Mouse (Mus musculus) limb, embryonic 12.5 days (tissue): ENCODE data around the gene Myo18b. TPM values are rescaled to one million over a fixed set of nuclear protein-coding genes. Genes with fewer than 3 reads are reported as not detected.

Experiments
- ATAC-seq: fragments of 200-750 bp; cut with Nextera tagmentation; 2 replicates; pipeline ENCODE4 v1.8.0; 2017; ENCODE audit warnings: low read depth, moderate TSS enrichment; ENCODE audit not compliant: insufficient number of reproducible peaks, insufficient read depth, low FRiP score, low TSS enrichment
- H3K27ac ChIP-seq: fragments of 300-500 bp; sonication (generic); 2 replicates; pipeline ENCODE4 v1.5.1; 2016; ENCODE audit warnings: mild to moderate bottlenecking, moderate library complexity
- H3K27me3 ChIP-seq: fragments of 300-500 bp; sonication (generic); 2 replicates; pipeline ENCODE4 v1.6.1; 2016; ENCODE audit warnings: mild to moderate bottlenecking, moderate library complexity
- H3K36me3 ChIP-seq: fragments of 300-500 bp; sonication (generic); 2 replicates; pipeline ENCODE4 v1.6.1; 2016; ENCODE audit warnings: mild to moderate bottlenecking, moderate library complexity
- H3K4me1 ChIP-seq: fragments of 300-500 bp; sonication (generic); replicated peaks from 2 replicates; pipeline ENCODE4 v1.6.1; 2016
- H3K4me2 ChIP-seq: fragments of 300-500 bp; sonication (generic); 2 replicates; pipeline ENCODE4 v1.6.1; 2016; ENCODE audit warnings: mild to moderate bottlenecking, moderate library complexity
- H3K4me3 ChIP-seq: fragments of 300-500 bp; sonication (generic); replicated peaks from 2 replicates; pipeline ENCODE4 v1.5.1; 2016; ENCODE audit warnings: mild to moderate bottlenecking
- H3K9ac ChIP-seq: fragments of 300-500 bp; sonication (generic); replicated peaks from 2 replicates; pipeline ENCODE4 v1.6.1; 2016; ENCODE audit warnings: mild to moderate bottlenecking, moderate library complexity
- H3K9me3 ChIP-seq: fragments of 300-500 bp; sonication (generic); 2 replicates; pipeline ENCODE4 v1.6.1; 2016; ENCODE audit warnings: mild to moderate bottlenecking, moderate library complexity
- WGBS: fragments of 180-500 bp; shearing (Covaris S2); methylation state at CpG from one replicate; pipeline ENCODE4 v1.1.7; 2016; 5-methylcytosine and 5-hydroxymethylcytosine counted together
- polyA plus RNA-seq: library from polyadenylated mRNA; unstranded; fragments of >200 nt; fragmentation: Nextera tagmentation; extraction: Ambion mirVana; gene quantifications from 2 replicates; pipeline ENCODE4 v1.2.1, GENCODE M21; 2016

Myo18b gene
- polyA plus RNA-seq, 1 experiment from 2014 or later, result 1.5 TPM

GRCm38 (mm10) chr5:112876846-112877390 is 19.2 kb downstream of the Myo18b start:
- H3K4me2 ChIP-seq, result no peak overlapping the region
- peak; percentile 35; the same call in 1 of the 2 replicates for ATAC-seq
- no peak overlapping the region for H3K4me3 ChIP-seq
- H3K9me3 ChIP-seq, result no peaks in the 10 kb centered on the region
- H3K27me3 ChIP-seq, result peaks cover 17% of the 10 kb centered on the region
- no peaks in the 10 kb centered on the region for H3K36me3 ChIP-seq
- H3K27ac ChIP-seq, result no peak overlapping the region
- H3K9ac ChIP-seq, result no peak overlapping the region
- H3K4me1 ChIP-seq, result peaks cover 10% of the 10 kb centered on the region
- WGBS, result 33% methylated on average over 4 of the region's 4 CpGs

GRCm38 (mm10) chr5:112872999-112873398 is 23.2 kb downstream of the Myo18b start:
- Histone ChIP-seq H3K36me3 (no peaks in the 10 kb centered on the region), H3K9me3 (no peaks in the 10 kb centered on the region), H3K27me3 (peaks cover 32% of the 10 kb centered on the region), H3K4me1 (peaks cover 10% of the 10 kb centered on the region), H3K27ac (no peak overlapping the region), H3K4me3 (no peak overlapping the region), H3K4me2 (no peak overlapping the region), H3K9ac (no peak overlapping the region)
- ATAC-seq, result no peak
- 80% methylated on average over 6 of the region's 6 CpGs for WGBS

- Histone ChIP-seq H3K9me3 (no peaks in the 10 kb centered on the region), H3K27me3 (peaks cover 34% of the 10 kb centered on the region), H3K9ac (no peak overlapping the region), H3K4me2 (no peak overlapping the region), H3K36me3 (no peaks in the 10 kb centered on the region), H3K4me1 (no peaks in the 10 kb centered on the region), H3K27ac (no peak overlapping the region), H3K4me3 (no peak overlapping the region)
- ATAC-seq, result 0 out of 2 replicates have a peak, but pooled peaks have one; percentile 32
- WGBS, result 23% methylated on average over 9 of the region's 9 CpGs
Measured at GRCm38 (mm10) chr5:112870729-112871128, 25.4 kb downstream of the Myo18b start.

GRCm38 (mm10) chr5:112868620-112869019 is 27.5 kb downstream of the Myo18b start:
- Histone ChIP-seq H3K4me1 (no peaks in the 10 kb centered on the region), H3K9me3 (no peaks in the 10 kb centered on the region), H3K4me2 (no peak overlapping the region), H3K36me3 (no peaks in the 10 kb centered on the region), H3K4me3 (no peak overlapping the region), H3K27ac (no peak overlapping the region), H3K9ac (no peak overlapping the region), H3K27me3 (peaks cover 29% of the 10 kb centered on the region)
- 86% methylated on average over 5 of the region's 5 CpGs for WGBS
- no peak for ATAC-seq

GRCm38 (mm10) chr5:112864719-112865367 is 31.3 kb downstream of the Myo18b start:
- H3K9me3 ChIP-seq, result no peaks in the 10 kb centered on the region
- no peaks in the 10 kb centered on the region; the same call in 1 of the 2 replicates for H3K4me1 ChIP-seq
- H3K4me2 ChIP-seq, result no peak overlapping the region
- no peak for ATAC-seq
- peaks cover 2% of the 10 kb centered on the region; the same call in 1 of the 2 replicates for H3K27me3 ChIP-seq
- no peak overlapping the region for H3K27ac ChIP-seq
- no peak overlapping the region for H3K4me3 ChIP-seq
- no peaks in the 10 kb centered on the region for H3K36me3 ChIP-seq
- H3K9ac ChIP-seq, result no peak overlapping the region
- 51% methylated on average over 4 of the region's 4 CpGs for WGBS

GRCm38 (mm10) chr5:112859379-112860035 is 36.7 kb downstream of the Myo18b start:
- no peak overlapping the region for H3K27ac ChIP-seq
- H3K4me3 ChIP-seq, result no peak overlapping the region
- no peaks in the 10 kb centered on the region for H3K36me3 ChIP-seq
- no peaks in the 10 kb centered on the region for H3K9me3 ChIP-seq
- peaks cover 22% of the 10 kb centered on the region for H3K4me1 ChIP-seq
- ATAC-seq, result no peak
- no peak overlapping the region for H3K4me2 ChIP-seq
- H3K27me3 ChIP-seq, result no peaks in the 10 kb centered on the region
- 53% methylated on average over 12 of the region's 12 CpGs for WGBS
- no peak overlapping the region for H3K9ac ChIP-seq

- Histone ChIP-seq H3K9me3 (no peaks in the 10 kb centered on the region), H3K27ac (peak overlapping the region; percentile 79), H3K4me2 (no peak overlapping the region), H3K4me1 (peaks cover 64% of the 10 kb centered on the region), H3K27me3 (peaks cover 12% of the 10 kb centered on the region), H3K9ac (no peak overlapping the region), H3K4me3 (no peak overlapping the region), H3K36me3 (no peaks in the 10 kb centered on the region)
- ATAC-seq, result peak; percentile 60
- WGBS, result 17% methylated on average over 8 of the region's 8 CpGs
Measured at GRCm38 (mm10) chr5:112853179-112853578, 43.0 kb downstream of the Myo18b start.

- no peak overlapping the region for H3K9ac ChIP-seq
- H3K4me2 ChIP-seq, result no peak overlapping the region
- H3K4me1 ChIP-seq, result peaks cover 62% of the 10 kb centered on the region
- peaks cover 26% of the 10 kb centered on the region for H3K27me3 ChIP-seq
- no peaks in the 10 kb centered on the region for H3K36me3 ChIP-seq
- H3K27ac ChIP-seq, result 0 out of 2 replicates have a peak overlapping the region, but pooled peaks have one; percentile 29
- ATAC-seq, result no peak
- no peak overlapping the region for H3K4me3 ChIP-seq
- WGBS, result 24% methylated on average over 5 of the region's 5 CpGs
- H3K9me3 ChIP-seq, result no peaks in the 10 kb centered on the region
Measured at GRCm38 (mm10) chr5:112851389-112851788, 44.8 kb downstream of the Myo18b start.

GRCm38 (mm10) chr5:112848586-112849280 is 47.4 kb downstream of the Myo18b start:
- 3% methylated on average over 16 of the region's 16 CpGs for WGBS
- Histone ChIP-seq H3K36me3 (no peaks in the 10 kb centered on the region), H3K27me3 (peaks cover 26% of the 10 kb centered on the region), H3K4me3 (peak overlapping the region; percentile 19; the same call in 1 of the 2 replicates), H3K4me1 (peaks cover 48% of the 10 kb centered on the region), H3K27ac (no peak overlapping the region), H3K4me2 (peak overlapping the region; percentile 56), H3K9me3 (no peaks in the 10 kb centered on the region), H3K9ac (no peak overlapping the region; the same call in 1 of the 2 replicates)
- ATAC-seq, result no peak

- H3K36me3 ChIP-seq, result no peaks in the 10 kb centered on the region
- no peak for ATAC-seq
- H3K27me3 ChIP-seq, result peaks cover 26% of the 10 kb centered on the region
- H3K27ac ChIP-seq, result no peak overlapping the region
- no peak overlapping the region; the same call in 1 of the 2 replicates for H3K9ac ChIP-seq
- H3K4me1 ChIP-seq, result peaks cover 41% of the 10 kb centered on the region
- WGBS, result 8% methylated on average over 25 of the region's 25 CpGs
- peak overlapping the region; percentile 56 for H3K4me2 ChIP-seq
- H3K9me3 ChIP-seq, result no peaks in the 10 kb centered on the region
- peak overlapping the region; percentile 19; the same call in 1 of the 2 replicates for H3K4me3 ChIP-seq
Measured at GRCm38 (mm10) chr5:112847985-112848542, 48.1 kb downstream of the Myo18b start.

GRCm38 (mm10) chr5:112846146-112846545 is 50.0 kb downstream of the Myo18b start:
- H3K27me3 ChIP-seq, result peaks cover 26% of the 10 kb centered on the region
- no peak overlapping the region for H3K9ac ChIP-seq
- no peak overlapping the region for H3K27ac ChIP-seq
- H3K4me2 ChIP-seq, result no peak overlapping the region
- peaks cover 23% of the 10 kb centered on the region for H3K4me1 ChIP-seq
- no peak for ATAC-seq
- WGBS, result 86% methylated on average over 11 of the region's 11 CpGs
- H3K36me3 ChIP-seq, result no peaks in the 10 kb centered on the region
- no peak overlapping the region for H3K4me3 ChIP-seq
- H3K9me3 ChIP-seq, result no peaks in the 10 kb centered on the region
